Mouse (Mus musculus): ENCODE data around the gene Smarcc1. TPM values are rescaled to one million over a fixed set of nuclear protein-coding genes. Genes with fewer than 3 reads are reported as not detected.
"Not testable (repeated sequence)": the region's sequence is repeated elsewhere in the genome, so short reads cannot be mapped to it uniquely, and the experiment has no call there.

Smarcc1 gene
- polyA plus RNA-seq (2015; fragmentation: Nextera tagmentation; extraction: Ambion mirVana) = 58.1 and 63.8 TPM in 2 replicates

GRCm38 (mm10) chr9:110116977-110117778 is at the start of gene Smarcc1:
Gene Smarcc1 (plus strand): TSS chr9:110117708.
- TF ChIP-seq CTCF (IDR thresholded peaks at IDR 0.05; ENCODE audit: low read depth) = no peak

GRCm38 (mm10) chr9:110068745-110069144 is 48.8 kb upstream of the Smarcc1 start:
- peaks cover 45% of the 10 kb centered on the region; the same call in 1 of the 2 replicates for H3K36me3 ChIP-seq (ENCODE audit: insufficient read depth, low read length)

More at GRCm38 (mm10) chr9:110116977-110117778, at the start of gene Smarcc1:
- Histone ChIP-seq H3K4me2 (ENCODE audit: low read length) (peak within 1 kb of the TSS; percentile 60), H3K36me3 (ENCODE audit: insufficient read depth, low read length) (peaks cover 15% of the 10 kb centered on the region; the same call in 1 of the 2 replicates), H3K9me3 (replicated peaks; ENCODE audit: low read length) (no peaks in the 10 kb centered on the region), H3K4me3 (replicated peaks; ENCODE audit: low read depth, low read length) (peak within 1 kb of the TSS; percentile 80), H3K9ac (ENCODE audit: low read depth, low read length) (peak within 1 kb of the TSS; percentile 92), H3K27me3 (ENCODE audit: insufficient read depth, low read length) (no peaks in the 10 kb centered on the region), H3K27ac (peak within 1 kb of the TSS; percentile 90), H3K4me1 (replicated peaks; ENCODE audit: insufficient read depth, low read length) (peaks cover 8% of the 10 kb centered on the region)
- DNase-seq (ENCODE audit: low spot score) (peak; percentile 96), ATAC-seq (replicated peaks; ENCODE audit: low FRiP score, low read depth) (peak; percentile 93)
- under 1% methylated on average over 79 of the region's 79 CpGs for WGBS

DNA sequence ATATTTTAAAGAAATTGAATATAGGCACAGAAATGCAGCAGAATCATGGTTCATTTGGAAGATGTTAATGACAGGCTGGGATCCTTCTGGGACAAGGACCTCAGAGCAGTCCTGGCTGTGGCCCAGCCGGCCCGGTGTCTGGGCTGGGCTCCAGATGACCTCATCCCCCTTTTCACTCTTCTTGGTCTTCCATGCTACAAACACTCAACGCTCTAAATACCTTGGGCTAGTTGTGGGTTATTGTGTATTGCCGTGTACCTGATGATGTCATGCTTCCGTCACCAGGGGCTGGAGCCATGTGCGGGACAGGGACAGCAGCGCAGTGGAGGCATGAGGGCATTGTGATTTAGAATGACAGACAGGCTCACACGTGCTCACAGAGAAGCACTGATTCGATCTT is 47.1 kb upstream of the Smarcc1 start:
- H3K4me1 ChIP-seq (replicated peaks; ENCODE audit: insufficient read depth, low read length) = no peaks in the 10 kb centered on the region
- DNase-seq (ENCODE audit: low spot score) = no peak
- H3K9ac ChIP-seq (ENCODE audit: low read depth, low read length) = no peak overlapping the region
- no peak overlapping the region for H3K27ac ChIP-seq
- H3K36me3 ChIP-seq (ENCODE audit: insufficient read depth, low read length) = 0 out of 2 replicates have a peak, but pooled peaks cover 49% of the 10 kb centered on the region
- 67% methylated on average over 9 of the region's 9 CpGs for WGBS
- no peak for ATAC-seq (replicated peaks; ENCODE audit: low FRiP score, low read depth)
- H3K4me3 ChIP-seq (replicated peaks; ENCODE audit: low read depth, low read length) = no peak overlapping the region
- no peaks in the 10 kb centered on the region for H3K9me3 ChIP-seq (replicated peaks; ENCODE audit: low read length)
- no peak overlapping the region for H3K4me2 ChIP-seq (ENCODE audit: low read length)
- TF ChIP-seq CTCF (IDR thresholded peaks at IDR 0.05; ENCODE audit: low read depth) = no peak
- no peaks in the 10 kb centered on the region for H3K27me3 ChIP-seq (ENCODE audit: insufficient read depth, low read length)

More at GRCm38 (mm10) chr9:110068745-110069144, 48.8 kb upstream of the Smarcc1 start:
- 90% methylated on average over 6 of the region's 6 CpGs for WGBS
- Histone ChIP-seq H3K9ac (ENCODE audit: low read depth, low read length) (no peak overlapping the region), H3K4me2 (ENCODE audit: low read length) (no peak overlapping the region), H3K27ac (no peak overlapping the region), H3K4me3 (replicated peaks; ENCODE audit: low read depth, low read length) (no peak overlapping the region), H3K27me3 (ENCODE audit: insufficient read depth, low read length) (no peaks in the 10 kb centered on the region), H3K9me3 (replicated peaks; ENCODE audit: low read length) (no peaks in the 10 kb centered on the region), H3K4me1 (replicated peaks; ENCODE audit: insufficient read depth, low read length) (no peaks in the 10 kb centered on the region)
- no peak for ATAC-seq (replicated peaks; ENCODE audit: low FRiP score, low read depth)
- DNase-seq (ENCODE audit: low spot score) = no peak
- TF ChIP-seq CTCF (IDR thresholded peaks at IDR 0.05; ENCODE audit: low read depth) = no peak

DNA sequence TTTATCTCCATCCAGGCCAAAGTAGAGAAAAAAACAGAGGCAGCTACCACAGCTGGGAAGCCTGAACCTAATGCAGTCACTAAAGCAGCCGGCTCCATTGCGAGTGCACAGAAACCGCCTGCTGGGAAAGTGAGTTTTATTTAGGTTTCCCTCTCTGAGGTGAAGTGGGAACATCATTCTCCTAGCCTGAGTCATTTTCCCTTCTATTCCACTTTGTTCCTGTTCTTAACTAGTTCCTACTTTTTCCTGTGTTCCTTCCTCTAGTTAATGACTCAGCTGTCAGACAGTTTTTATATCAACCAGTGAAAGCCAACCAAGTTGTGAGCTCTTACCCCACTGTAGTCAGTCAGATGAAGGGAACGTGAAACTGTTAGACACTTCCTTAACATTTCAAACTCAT is 46.5 kb upstream of the Smarcc1 start:
- Histone ChIP-seq H3K9me3 (replicated peaks; ENCODE audit: low read length) (no peaks in the 10 kb centered on the region), H3K4me1 (replicated peaks; ENCODE audit: insufficient read depth, low read length) (no peaks in the 10 kb centered on the region), H3K27ac (no peak overlapping the region), H3K27me3 (ENCODE audit: insufficient read depth, low read length) (no peaks in the 10 kb centered on the region), H3K9ac (ENCODE audit: low read depth, low read length) (no peak overlapping the region), H3K36me3 (ENCODE audit: insufficient read depth, low read length) (0 out of 2 replicates have a peak, but pooled peaks cover 47% of the 10 kb centered on the region), H3K4me3 (replicated peaks; ENCODE audit: low read depth, low read length) (no peak overlapping the region), H3K4me2 (ENCODE audit: low read length) (no peak overlapping the region)
- no peak for TF ChIP-seq CTCF (IDR thresholded peaks at IDR 0.05; ENCODE audit: low read depth)
- no peak for DNase-seq (ENCODE audit: low spot score)
- ATAC-seq (replicated peaks; ENCODE audit: low FRiP score, low read depth) = no peak
- WGBS = 85% methylated on average over 4 of the region's 4 CpGs

- no peaks in the 10 kb centered on the region for H3K27me3 ChIP-seq (ENCODE audit: insufficient read depth, low read length)
- 0% methylated on average over 1 of the region's 1 CpGs for WGBS
- no peaks in the 10 kb centered on the region for H3K4me1 ChIP-seq (replicated peaks; ENCODE audit: insufficient read depth, low read length)
- no peaks in the 10 kb centered on the region for H3K9me3 ChIP-seq (replicated peaks; ENCODE audit: low read length)
- no peak overlapping the region for H3K4me2 ChIP-seq (ENCODE audit: low read length)
- no peak overlapping the region for H3K4me3 ChIP-seq (replicated peaks; ENCODE audit: low read depth, low read length)
- peak; percentile 21; the same call in 1 of the 2 replicates for ATAC-seq (replicated peaks; ENCODE audit: low FRiP score, low read depth)
- 0 out of 2 replicates have a peak, but pooled peaks cover 40% of the 10 kb centered on the region for H3K36me3 ChIP-seq (ENCODE audit: insufficient read depth, low read length)
- no peak overlapping the region for H3K9ac ChIP-seq (ENCODE audit: low read depth, low read length)
- no peak overlapping the region for H3K27ac ChIP-seq
- DNase-seq (ENCODE audit: low spot score) = peak; percentile 84
- TF ChIP-seq CTCF (IDR thresholded peaks at IDR 0.05; ENCODE audit: low read depth) = peak; percentile 94
Measured at GRCm38 (mm10) chr9:110071843-110072242, 45.7 kb upstream of the Smarcc1 start.

GRCm38 (mm10) chr9:110076468-110076867 is 41.0 kb upstream of the Smarcc1 start:
- not testable (repeated sequence) for H3K4me1 ChIP-seq (replicated peaks; ENCODE audit: insufficient read depth, low read length); H3K9me3 ChIP-seq (replicated peaks; ENCODE audit: low read length); H3K4me3 ChIP-seq (replicated peaks; ENCODE audit: low read depth, low read length); H3K9ac ChIP-seq (ENCODE audit: low read depth, low read length); ATAC-seq (replicated peaks; ENCODE audit: low FRiP score, low read depth); H3K27ac ChIP-seq; H3K4me2 ChIP-seq (ENCODE audit: low read length); H3K27me3 ChIP-seq (ENCODE audit: insufficient read depth, low read length); DNase-seq (ENCODE audit: low spot score)
- H3K36me3 ChIP-seq (ENCODE audit: insufficient read depth, low read length) = peaks cover 33% of the 10 kb centered on the region
- WGBS = 79% methylated on average over 4 of the region's 7 CpGs
- 0 out of 2 replicates have a peak, but pooled peaks have one; percentile 2 for TF ChIP-seq CTCF (IDR thresholded peaks at IDR 0.05; ENCODE audit: low read depth)

Data from kidney, postnatal 0 days (tissue).